Mouse (Mus musculus) cerebellum, postnatal 14 days (tissue): Measurements from ENCODE around the gene Cacna1h.
A peak's percentile ranks its signal among the peaks of the same experiment; 100 is the strongest.

Experiments
- DNase-seq, 2 experiments: peaks; one replicate each; pipeline ENCODE4 v3.0.0; 2021; ENCODE audit warnings: mixed read lengths in 2 of 2

The Cacna1h gene

GRCm38 (mm10) chr17:25433617-25434606 is at the start of gene Cacna1h:
Cacna1h (minus strand) TSS chr17:25433783.
- DNase-seq, result peak; percentile 46 to 68

GRCm38 (mm10) chr17:25482092-25482491 is 48.5 kb upstream of the Cacna1h start:
- DNase-seq, result no peak

GRCm38 (mm10) chr17:25480820-25481219 is 47.2 kb upstream of the Cacna1h start:
- no peak for DNase-seq

- no peak for DNase-seq
Observed at GRCm38 (mm10) chr17:25480152-25480551, 46.6 kb upstream of the Cacna1h start.

- DNase-seq, result peak; percentile 76 to 77
Observed at GRCm38 (mm10) chr17:25475946-25476744, 42.6 kb upstream of the Cacna1h start.

GRCm38 (mm10) chr17:25474330-25475077 is 40.9 kb upstream of the Cacna1h start:
- DNase-seq, result peak; percentile 59 to 76

- DNase-seq, result no peak
Observed at GRCm38 (mm10) chr17:25472044-25472443, 38.5 kb upstream of the Cacna1h start.

GRCm38 (mm10) chr17:25471418-25471817 is 37.8 kb upstream of the Cacna1h start:
- DNase-seq, result peak in 1 of 2 experiments; percentile 33

- DNase-seq, result peak; percentile 88
Observed at GRCm38 (mm10) chr17:25469798-25470197, 36.2 kb upstream of the Cacna1h start.

- no peak for DNase-seq
Observed at GRCm38 (mm10) chr17:25468301-25468700, 34.7 kb upstream of the Cacna1h start.

GRCm38 (mm10) chr17:25467781-25468180 is 34.2 kb upstream of the Cacna1h start:
- DNase-seq, result no peak

GRCm38 (mm10) chr17:25466257-25466656 is 32.7 kb upstream of the Cacna1h start:
- DNase-seq, result no peak

- no peak for DNase-seq
Observed at GRCm38 (mm10) chr17:25464091-25464490, 30.5 kb upstream of the Cacna1h start.

- no peak for DNase-seq
Observed at GRCm38 (mm10) chr17:25463326-25463945, 29.9 kb upstream of the Cacna1h start.

- no peak for DNase-seq
Observed at GRCm38 (mm10) chr17:25462236-25462875, 28.8 kb upstream of the Cacna1h start.

GRCm38 (mm10) chr17:25456540-25456939 is 23.0 kb upstream of the Cacna1h start:
- DNase-seq, result peak in 1 of 2 experiments; percentile 24

- DNase-seq, result no peak
Observed at GRCm38 (mm10) chr17:25454272-25454671, 20.7 kb upstream of the Cacna1h start, which contains the start of gene Tekt4. Tekt4 (plus strand) TSS chr17:25454615.

- DNase-seq, result no peak
Observed at GRCm38 (mm10) chr17:25452246-25452965, 18.8 kb upstream of the Cacna1h start.

GRCm38 (mm10) chr17:25450329-25450728 is 16.7 kb upstream of the Cacna1h start:
- no peak for DNase-seq

GRCm38 (mm10) chr17:25447865-25448264 is 14.3 kb upstream of the Cacna1h start:
- DNase-seq, result no peak

- DNase-seq, result no peak
Observed at GRCm38 (mm10) chr17:25445841-25446240, 12.3 kb upstream of the Cacna1h start.
